Mouse (Mus musculus): ENCODE results near the gene Mif4gd.

DNA sequence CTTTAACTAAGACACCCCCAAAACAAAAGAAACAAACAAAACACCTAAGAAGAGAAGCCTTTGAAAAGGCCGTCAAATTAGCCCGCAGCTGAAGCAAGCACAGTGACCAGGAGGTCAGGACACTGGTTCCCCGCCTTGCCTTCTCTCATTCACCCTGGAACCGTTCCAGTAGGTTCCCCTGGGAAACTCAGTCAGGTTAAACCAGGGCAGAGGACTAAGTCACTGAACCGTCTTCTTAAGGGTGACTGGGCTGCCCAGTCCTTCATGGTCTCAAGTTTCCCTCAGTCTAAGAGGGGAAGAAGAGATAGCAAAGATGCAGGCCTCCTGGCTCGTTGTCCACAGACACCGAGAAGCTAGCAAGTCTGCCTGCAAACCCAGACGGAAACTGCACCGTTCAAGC, 13.1 kb upstream of the Mif4gd start:
- TF ChIP-seq TAL1 (IDR thresholded peaks at IDR 0.05; ENCODE audit: low read length) (no peak), GATA1 (IDR thresholded peaks at IDR 0.05; ENCODE audit: low read length) (no peak)

Data from erythroblast, embryonic 14.5 days (primary cell).